Mouse (Mus musculus) liver, embryonic 14.5 days (tissue): ENCODE measurements at regions not wholly inside any gene's neighbourhood (a gene's known extent, or its start where the extent isn't known, plus 50 kb on each side); places are given as distances from the start of the nearest gene placed in this dataset.

Source experiments
- CTCF ChIP-seq: IDR thresholded peaks from 2 replicates; pipeline ENCODE4 v1.5.1; 2016; ENCODE audit warnings: antibody characterized with exemption, low read depth, control low read depth
- EP300 ChIP-seq: IDR thresholded peaks from 2 replicates; pipeline ENCODE4 v1.6.1; 2016; ENCODE audit warnings: antibody characterized with exemption, low read depth

DNA sequence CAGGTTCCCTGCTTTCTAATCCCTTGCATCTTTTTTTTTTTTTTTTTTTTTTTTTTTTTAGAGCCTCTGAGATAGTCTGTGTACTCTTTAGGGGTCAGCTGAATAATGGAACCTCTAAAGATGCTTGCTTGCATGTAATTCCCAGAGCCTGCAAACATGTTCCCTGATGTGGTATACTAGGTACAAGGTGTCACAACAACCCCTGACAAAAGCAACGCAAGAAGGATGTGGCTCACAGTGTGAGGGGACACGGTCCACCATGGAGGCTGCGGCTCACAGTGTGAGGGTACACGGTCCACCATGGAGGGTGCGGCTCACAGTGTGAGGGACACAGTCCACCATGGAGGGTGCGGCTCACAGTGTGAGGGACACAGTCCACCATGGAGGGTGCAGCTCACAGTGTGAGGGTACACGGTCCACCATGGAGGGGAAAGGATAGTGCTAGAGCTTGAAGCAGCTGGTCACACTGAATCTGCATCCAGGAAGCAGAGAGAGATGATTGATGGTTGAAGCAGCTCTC, 157.7 kb downstream of the Rab11fip4 start:
- TF ChIP-seq EP300 = no peak
- TF ChIP-seq CTCF = no peak
